Comparison of ENCODE assay signal across 13 mouse cellular contexts in the genomic region with DNA sequence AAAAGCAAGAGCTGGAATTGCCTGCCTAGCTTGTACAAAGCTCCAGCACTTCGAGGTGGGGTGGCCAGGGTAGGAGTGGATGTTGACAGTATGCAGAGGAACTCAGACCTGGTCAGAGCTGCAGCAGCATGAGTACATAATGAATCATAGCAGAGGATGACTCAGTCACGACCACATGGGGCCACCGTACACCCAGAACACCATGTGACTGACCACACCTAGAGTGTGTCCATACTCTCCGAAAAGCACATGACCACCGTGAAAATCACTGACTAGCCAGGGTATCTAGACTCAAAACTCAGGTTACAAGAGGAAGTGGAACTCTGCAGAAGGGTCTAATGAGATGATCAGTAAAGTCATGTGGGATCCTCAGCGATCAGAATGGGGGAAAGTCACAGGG. TPM values are rescaled to one million over a fixed set of nuclear protein-coding genes. Genes with fewer than 3 reads are reported as not detected.
A peak's percentile ranks its signal among the peaks of the same experiment; 100 is the strongest.
DNase-seq lines count a peak whose midpoint lies in the region; ATAC-seq and TF ChIP-seq lines count a peak whose summit lies in the region.
"Had no signal": no experiment of that assay in that cellular context is flagged by ENCODE, and none has a peak within 500 bp of the region (broad histone marks: within the 10 kb centered on the region; RNA-seq: fewer than 3 reads in every experiment).

No protein-coding gene starts in this region.

- H3K4me2 ChIP-seq in lung, postnatal 0 days (replicated peaks; ENCODE audit: low read depth, low read length) = no peak overlapping the region
- H3K4me2 ChIP-seq in intestine, embryonic 15.5 days (replicated peaks) = 0 out of 2 replicates have a peak overlapping the region, but pooled peaks have one; percentile 17
- peak overlapping the region; percentile 23; the same call in 1 of the 2 replicates for H3K4me2 ChIP-seq in stomach, embryonic 16.5 days (ENCODE audit: low read depth, low read length)
- H3K4me2 ChIP-seq: neural tube, embryonic 13.5 days had no signal

- 61% methylated on average over 6 of the region's 6 CpGs for WGBS in lung, postnatal 0 days
- WGBS in intestine, embryonic 15.5 days = 61% methylated on average over 6 of the region's 6 CpGs
- WGBS in stomach, embryonic 16.5 days = 62% methylated on average over 6 of the region's 6 CpGs

- peak overlapping the region; percentile 29; the same call in 1 of the 2 replicates for H3K27ac ChIP-seq in lung, postnatal 0 days (ENCODE audit: low read length)
- H3K27ac ChIP-seq in intestine, embryonic 15.5 days = 0 out of 2 replicates have a peak overlapping the region, but pooled peaks have one; percentile 5
- H3K27ac ChIP-seq in stomach, embryonic 16.5 days (ENCODE audit: low read length) = peak overlapping the region; percentile 83
- H3K27ac ChIP-seq: neural tube, embryonic 13.5 days had no signal

- no peak for TF ChIP-seq CTCF in lung, postnatal 0 days (IDR thresholded peaks at IDR 0.05)

- peak; percentile 78 for TF ChIP-seq EP300 in lung, postnatal 0 days (IDR thresholded peaks at IDR 0.05)

- H3K4me3 ChIP-seq in lung, postnatal 0 days (ENCODE audit: low read depth, low read length) = no peak overlapping the region
- no peak overlapping the region for H3K4me3 ChIP-seq in intestine, embryonic 15.5 days (replicated peaks)
- no peak overlapping the region for H3K4me3 ChIP-seq in stomach, embryonic 16.5 days (replicated peaks; ENCODE audit: low read length)
- H3K4me3 ChIP-seq: erythroblast, embryonic 14.5 days; neural tube, embryonic 13.5 days had no signal

- peak; percentile 75 for DNase-seq in lung, postnatal 0 days (ENCODE audit: low spot score)
- DNase-seq in lung, postnatal 10 days = no peak
- peak; percentile 28 for DNase-seq in adipocyte (ENCODE audit: low spot score)
- DNase-seq in kidney, postnatal 25 days = no peak
- DNase-seq in left cerebral cortex, postnatal 14 days (ENCODE audit: low spot score in 2 of 2) = no peak
- no peak for DNase-seq in kidney, adult 18-20 months
- DNase-seq: cerebellum, postnatal 25 days; gastrocnemius, postnatal 25 days had no signal

- no peaks in the 10 kb centered on the region for H3K9me3 ChIP-seq in lung, postnatal 0 days (ENCODE audit: low read length)
- no peaks in the 10 kb centered on the region for H3K9me3 ChIP-seq in intestine, embryonic 15.5 days
- H3K9me3 ChIP-seq in stomach, embryonic 16.5 days (replicated peaks; ENCODE audit: control insufficient read depth, low read length) = no peaks in the 10 kb centered on the region
- H3K9me3 ChIP-seq: neural tube, embryonic 13.5 days had no signal

- peak; percentile 61 for ATAC-seq in lung, postnatal 0 days
- ATAC-seq in intestine, embryonic 15.5 days = peak; percentile 67
- peak; percentile 82 for ATAC-seq in stomach, embryonic 16.5 days (ENCODE audit: insufficient read depth, low FRiP score)

- intact Hi-C loops in left cerebral cortex, postnatal 14 days (cut with DNase I) = no loop called here

- H3K36me3 ChIP-seq in lung, postnatal 0 days (ENCODE audit: insufficient read depth, low read length) = peaks cover 35% of the 10 kb centered on the region
- peaks cover 38% of the 10 kb centered on the region for H3K36me3 ChIP-seq in intestine, embryonic 15.5 days
- peaks cover 26% of the 10 kb centered on the region for H3K36me3 ChIP-seq in stomach, embryonic 16.5 days (ENCODE audit: control insufficient read depth, insufficient read depth, low read length)

- peaks cover 8% of the 10 kb centered on the region; the same call in 1 of the 2 replicates for H3K4me1 ChIP-seq in lung, postnatal 0 days (ENCODE audit: insufficient read depth, low read depth, low read length)
- peaks cover 18% of the 10 kb centered on the region for H3K4me1 ChIP-seq in intestine, embryonic 15.5 days (replicated peaks)
- H3K4me1 ChIP-seq in stomach, embryonic 16.5 days (ENCODE audit: control insufficient read depth, insufficient read depth, low read length) = peaks cover 27% of the 10 kb centered on the region

- H3K9ac ChIP-seq in lung, postnatal 0 days (replicated peaks; ENCODE audit: low read depth) = no peak overlapping the region
- no peak overlapping the region for H3K9ac ChIP-seq in intestine, embryonic 15.5 days
- H3K9ac ChIP-seq in stomach, embryonic 16.5 days (ENCODE audit: low read length) = peak overlapping the region; percentile 49; the same call in 1 of the 2 replicates
- H3K9ac ChIP-seq: neural tube, embryonic 13.5 days had no signal

- no peaks in the 10 kb centered on the region for H3K27me3 ChIP-seq in lung, postnatal 0 days (replicated peaks; ENCODE audit: insufficient read depth, low read length)
- no peaks in the 10 kb centered on the region for H3K27me3 ChIP-seq in intestine, embryonic 15.5 days (replicated peaks)
- no peaks in the 10 kb centered on the region for H3K27me3 ChIP-seq in stomach, embryonic 16.5 days (ENCODE audit: control insufficient read depth, insufficient read depth, low read length)
- H3K27me3 ChIP-seq: neural tube, embryonic 13.5 days had no signal

RNA-seq across cellular contexts. Expression of a gene that starts 7.8 kb away (rescaled TPM):
- 181 and 187 TPM in 2 replicates for polyA plus RNA-seq in lung, postnatal 0 days (2015; fragmentation: Nextera tagmentation; extraction: Ambion mirVana)
- 123 and 155 TPM in 2 replicates for polyA plus RNA-seq in intestine, embryonic 15.5 days (2015; fragmentation: Nextera tagmentation; extraction: Ambion mirVana)
- polyA plus RNA-seq in stomach, embryonic 16.5 days (2015; fragmentation: Nextera tagmentation; extraction: Ambion mirVana) = 240 and 265 TPM in 2 replicates
- total RNA-seq in left cerebral cortex, postnatal 14 days (2021) = 10 to 100 TPM; 25.8 to 25.9 TPM

RNA-seq across cellular contexts. Expression of a gene that starts 29.0 kb away (rescaled TPM):
- 121 and 126 TPM in 2 replicates for polyA plus RNA-seq in lung, postnatal 0 days (2015; fragmentation: Nextera tagmentation; extraction: Ambion mirVana)
- polyA plus RNA-seq in intestine, embryonic 15.5 days (2015; fragmentation: Nextera tagmentation; extraction: Ambion mirVana) = 92.9 and 107 TPM in 2 replicates
- 45.1 and 48.0 TPM in 2 replicates for polyA plus RNA-seq in stomach, embryonic 16.5 days (2015; fragmentation: Nextera tagmentation; extraction: Ambion mirVana)
- total RNA-seq in left cerebral cortex, postnatal 14 days (2021) = 100 to 1,000 TPM; 249 to 272 TPM

RNA-seq across cellular contexts. Expression of a gene that starts 29.1 kb away (rescaled TPM):
- polyA plus RNA-seq in lung, postnatal 0 days (2015; fragmentation: Nextera tagmentation; extraction: Ambion mirVana) = 6.8 and 7.4 TPM in 2 replicates
- polyA plus RNA-seq in intestine, embryonic 15.5 days (2015; fragmentation: Nextera tagmentation; extraction: Ambion mirVana) = 5.1 and 5.4 TPM in 2 replicates
- polyA plus RNA-seq in stomach, embryonic 16.5 days (2015; fragmentation: Nextera tagmentation; extraction: Ambion mirVana) = 7.1 TPM in 2 replicates
- total RNA-seq in left cerebral cortex, postnatal 14 days (2021) = 1 to 10 TPM; 3.6 to 4.5 TPM

RNA-seq across cellular contexts. Expression of a gene that starts 42.7 kb away (rescaled TPM):
- polyA plus RNA-seq in lung, postnatal 0 days (2015; fragmentation: Nextera tagmentation; extraction: Ambion mirVana) = 39.1 and 45.7 TPM in 2 replicates
- 58.0 and 59.7 TPM in 2 replicates for polyA plus RNA-seq in intestine, embryonic 15.5 days (2015; fragmentation: Nextera tagmentation; extraction: Ambion mirVana)
- polyA plus RNA-seq in stomach, embryonic 16.5 days (2015; fragmentation: Nextera tagmentation; extraction: Ambion mirVana) = 56.0 and 59.4 TPM in 2 replicates
- 10 to 100 TPM; 52.9 to 65.6 TPM for total RNA-seq in left cerebral cortex, postnatal 14 days (2021)

RNA-seq across cellular contexts. Expression of a gene that starts 47.2 kb away (rescaled TPM):
- polyA plus RNA-seq in lung, postnatal 0 days (2015; fragmentation: Nextera tagmentation; extraction: Ambion mirVana) = 1.5 and 3.1 TPM in 2 replicates
- polyA plus RNA-seq in intestine, embryonic 15.5 days (2015; fragmentation: Nextera tagmentation; extraction: Ambion mirVana) = 29.5 and 35.3 TPM in 2 replicates
- polyA plus RNA-seq in stomach, embryonic 16.5 days (2015; fragmentation: Nextera tagmentation; extraction: Ambion mirVana) = 22.5 and 26.2 TPM in 2 replicates
- total RNA-seq in left cerebral cortex, postnatal 14 days (2021) = not detected
- total RNA-seq: gastrocnemius, postnatal 25 days; left cerebral cortex, adult 8-10 months had no signal
- polyA plus RNA-seq: erythroblast, embryonic 14.5 days had no signal

Comparison
In these comparisons a context has a peak if more than half of its experiments do, and no peak if none do; other contexts are left out.
1. DNase-seq: peak in lung, postnatal 0 days (single experiment) and adipocyte (single experiment); none in lung, postnatal 10 days (single experiment), kidney, postnatal 25 days (0 of 2), left cerebral cortex, postnatal 14 days (0 of 2) and kidney, adult 18-20 months (single experiment).
2. H3K27ac ChIP-seq: peak in every context shown above with its lines; median percentile 83 in stomach, embryonic 16.5 days; 29 in lung, postnatal 0 days; 5 in intestine, embryonic 15.5 days.
3. Peak in every context shown above with its lines, with median percentiles within 50 percentile points of each other: ATAC-seq.